Mouse (Mus musculus) CD4-positive naive resting alpha-beta T cell, adult 76 days (primary cell): ENCODE results near the gene Tmprss11b. TPM values are rescaled to one million over a fixed set of nuclear protein-coding genes. Genes with fewer than 3 reads are reported as not detected.

ENCODE experiments used
- total RNA-seq: library from RNA; stranded (reverse); gene quantifications from one replicate; pipeline ENCODE4 v1.2.4, GENCODE M21; 2023

Gene Tmprss11b
- not detected for total RNA-seq

DNA sequence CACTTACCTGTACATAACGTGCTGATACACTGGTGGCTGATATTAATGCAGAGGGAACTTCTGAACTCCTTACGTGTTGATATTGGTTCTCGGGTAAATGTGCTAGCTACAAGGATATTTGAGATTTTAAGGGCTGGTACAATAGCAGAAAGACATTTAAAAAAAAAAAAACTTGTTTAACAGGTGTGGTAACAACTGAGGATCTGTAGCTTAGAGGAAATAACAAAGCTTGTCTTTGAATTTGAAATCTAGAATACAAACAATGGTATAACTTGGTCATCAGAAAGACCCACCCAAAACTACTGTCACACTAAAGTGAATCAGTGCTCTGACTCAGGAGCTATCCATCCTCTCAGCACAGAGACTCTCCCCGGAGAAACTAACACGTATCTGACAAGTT, at the start of gene Tmprss11b:
Tmprss11b (minus strand) TSS at position 101 of the 400 bp plus-strand sequence.

DNA sequence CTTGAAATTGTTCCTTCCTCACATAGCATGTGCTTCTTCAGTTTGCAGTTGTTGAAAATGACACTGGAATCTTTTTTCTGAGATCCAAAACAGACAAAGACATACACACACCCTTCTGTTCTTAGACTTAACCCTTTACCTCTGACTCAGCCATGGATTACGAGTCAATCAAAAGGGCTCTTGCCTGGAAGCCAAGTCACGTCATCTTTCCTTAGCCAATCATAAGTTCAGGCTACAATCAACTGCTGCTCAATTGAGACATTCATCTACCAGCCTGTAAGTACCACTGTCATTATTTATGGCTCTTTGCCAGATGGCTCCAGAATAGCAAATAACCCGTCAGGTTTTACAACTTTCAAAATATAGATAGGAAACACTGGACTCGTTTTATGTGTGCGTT, 43.8 kb downstream of the Tmprss11b start, which contains the start of gene Tmprss11f:
Tmprss11f (minus strand) TSS at position 101 of the 400 bp plus-strand sequence.

Other genes starting within 250 kb of the Tmprss11b start
- gene Tmprss11a, start 207.4 kb downstream of the Tmprss11b start, total RNA-seq: not detected
- gene Tmprss11g, start 157.8 kb downstream of the Tmprss11b start, total RNA-seq: not detected
- not detected for gene Tmprss11f, start 43.9 kb downstream of the Tmprss11b start, total RNA-seq
- gene Tmprss11e, start 69.5 kb upstream of the Tmprss11b start, total RNA-seq: not detected
- 357 TPM for gene Ythdc1, start 127.9 kb upstream of the Tmprss11b start, total RNA-seq
- gene Ugt2b34, start 230.6 kb upstream of the Tmprss11b start, total RNA-seq: not detected